Mouse (Mus musculus): ENCODE data around the gene Pdyn. TPM values are rescaled to one million over a fixed set of nuclear protein-coding genes. Genes with fewer than 3 reads are reported as not detected.

Pdyn gene
- polyA plus RNA-seq (2014; fragmentation: Nextera tagmentation; extraction: Ambion mirVana): 1.5 and 1.9 TPM in 2 replicates

- Histone ChIP-seq H3K4me3 (ENCODE audit: low read depth, low read length) (peak within 1 kb of the TSS; percentile 4; the same call in 1 of the 2 replicates), H3K36me3 (ENCODE audit: control insufficient read depth, insufficient read depth, low read length) (no peaks in the 10 kb centered on the region), H3K27ac (ENCODE audit: low read depth, low read length) (no peak within 1 kb of the TSS), H3K4me1 (replicated peaks; ENCODE audit: control insufficient read depth, insufficient read depth, low read length) (0 out of 2 replicates have a peak, but pooled peaks cover 3% of the 10 kb centered on the region), H3K9me3 (ENCODE audit: control insufficient read depth, low read length) (no peaks in the 10 kb centered on the region), H3K27me3 (ENCODE audit: control insufficient read depth, insufficient read depth, low read length) (no peaks in the 10 kb centered on the region; the same call in 1 of the 2 replicates), H3K4me2 (replicated peaks; ENCODE audit: low read depth, low read length) (peak within 1 kb of the TSS; percentile 24), H3K9ac (ENCODE audit: low read depth, low read length) (no peak within 1 kb of the TSS)
- no peak for ATAC-seq (ENCODE audit: low FRiP score)
- DNase-seq (ENCODE audit: low spot score): peak; percentile 48
- WGBS: 10% methylated on average over 20 of the region's 20 CpGs
Measured at GRCm38 (mm10) chr2:129699484-129700158, at the start of gene Pdyn. Pdyn (minus strand) TSS chr2:129699844.

DNA sequence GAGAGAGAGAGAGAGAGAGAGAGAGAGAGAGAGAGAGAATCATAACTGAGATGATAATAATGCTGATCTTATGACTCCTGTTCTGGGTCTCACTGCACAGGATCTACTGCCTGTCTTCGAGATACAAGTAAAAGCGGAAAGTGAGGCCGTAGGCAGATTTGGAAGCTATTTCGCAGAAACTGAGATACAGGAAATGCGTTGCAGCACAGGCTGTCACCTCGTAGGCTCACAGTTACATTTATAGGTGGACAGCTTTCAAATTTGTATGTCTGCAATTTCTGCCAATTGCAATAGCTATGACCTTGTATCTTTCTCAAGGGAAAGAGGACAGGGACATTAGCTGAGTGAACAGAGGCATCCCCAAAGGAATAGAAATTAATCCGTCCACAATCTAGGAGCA, 42.4 kb upstream of the Pdyn start:
- 95% methylated on average over 7 of the region's 7 CpGs for WGBS
- Histone ChIP-seq H3K36me3 (ENCODE audit: control insufficient read depth, insufficient read depth, low read length) (no peaks in the 10 kb centered on the region), H3K9me3 (ENCODE audit: control insufficient read depth, low read length) (no peaks in the 10 kb centered on the region), H3K4me2 (replicated peaks; ENCODE audit: low read depth, low read length) (no peak overlapping the region), H3K27me3 (ENCODE audit: control insufficient read depth, insufficient read depth, low read length) (no peaks in the 10 kb centered on the region), H3K4me3 (ENCODE audit: low read depth, low read length) (no peak overlapping the region), H3K4me1 (replicated peaks; ENCODE audit: control insufficient read depth, insufficient read depth, low read length) (no peaks in the 10 kb centered on the region), H3K27ac (ENCODE audit: low read depth, low read length) (no peak overlapping the region), H3K9ac (ENCODE audit: low read depth, low read length) (no peak overlapping the region)
- ATAC-seq (ENCODE audit: low FRiP score) (no peak), DNase-seq (ENCODE audit: low spot score) (no peak)

- Histone ChIP-seq H3K27ac (ENCODE audit: low read depth, low read length) (no peak overlapping the region), H3K4me2 (replicated peaks; ENCODE audit: low read depth, low read length) (no peak overlapping the region), H3K4me3 (ENCODE audit: low read depth, low read length) (no peak overlapping the region), H3K27me3 (ENCODE audit: control insufficient read depth, insufficient read depth, low read length) (no peaks in the 10 kb centered on the region), H3K36me3 (ENCODE audit: control insufficient read depth, insufficient read depth, low read length) (no peaks in the 10 kb centered on the region), H3K9me3 (ENCODE audit: control insufficient read depth, low read length) (no peaks in the 10 kb centered on the region), H3K9ac (ENCODE audit: low read depth, low read length) (no peak overlapping the region), H3K4me1 (replicated peaks; ENCODE audit: control insufficient read depth, insufficient read depth, low read length) (no peaks in the 10 kb centered on the region)
- ATAC-seq (ENCODE audit: low FRiP score) (no peak), DNase-seq (ENCODE audit: low spot score) (no peak)
- WGBS: 81% methylated on average over 3 of the region's 3 CpGs
Measured at GRCm38 (mm10) chr2:129740515-129740914, 40.9 kb upstream of the Pdyn start.

DNA sequence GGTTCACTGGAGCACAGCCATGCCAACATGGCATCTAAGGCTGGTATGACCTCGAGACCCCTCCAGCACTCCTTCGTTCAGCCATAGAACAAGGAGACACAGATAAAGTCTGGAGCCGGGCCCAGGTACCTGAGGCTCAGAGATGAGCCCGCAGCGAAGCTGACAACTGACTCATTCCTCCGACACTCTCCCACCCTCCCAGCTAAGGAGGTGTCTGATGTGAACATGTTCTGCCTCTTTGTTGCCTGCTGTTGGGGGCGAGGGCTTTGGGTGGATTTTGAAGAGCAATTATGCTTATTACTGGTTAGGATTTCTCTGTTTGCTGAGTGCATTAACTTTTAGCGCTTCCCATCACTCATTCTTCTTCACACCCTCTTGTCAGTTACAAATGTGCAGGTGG, 34.4 kb upstream of the Pdyn start:
- no peak for DNase-seq (ENCODE audit: low spot score)
- no peak for ATAC-seq (ENCODE audit: low FRiP score)
- 80% methylated on average over 8 of the region's 8 CpGs for WGBS

GRCm38 (mm10) chr2:129729681-129730080, 30.0 kb upstream of the Pdyn start:
- Histone ChIP-seq H3K4me1 (replicated peaks; ENCODE audit: control insufficient read depth, insufficient read depth, low read length) (no peaks in the 10 kb centered on the region), H3K4me2 (replicated peaks; ENCODE audit: low read depth, low read length) (no peak overlapping the region), H3K9me3 (ENCODE audit: control insufficient read depth, low read length) (no peaks in the 10 kb centered on the region), H3K36me3 (ENCODE audit: control insufficient read depth, insufficient read depth, low read length) (no peaks in the 10 kb centered on the region), H3K4me3 (ENCODE audit: low read depth, low read length) (no peak overlapping the region), H3K9ac (ENCODE audit: low read depth, low read length) (no peak overlapping the region), H3K27me3 (ENCODE audit: control insufficient read depth, insufficient read depth, low read length) (no peaks in the 10 kb centered on the region), H3K27ac (ENCODE audit: low read depth, low read length) (no peak overlapping the region)
- WGBS: 78% methylated on average over 1 of the region's 1 CpGs
- DNase-seq (ENCODE audit: low spot score) (no peak), ATAC-seq (ENCODE audit: low FRiP score) (no peak)

More for the DNA sequence above, 34.4 kb upstream of the Pdyn start:
- Histone ChIP-seq H3K4me3 (ENCODE audit: low read depth, low read length) (no peak overlapping the region), H3K4me2 (replicated peaks; ENCODE audit: low read depth, low read length) (no peak overlapping the region), H3K27me3 (ENCODE audit: control insufficient read depth, insufficient read depth, low read length) (no peaks in the 10 kb centered on the region), H3K36me3 (ENCODE audit: control insufficient read depth, insufficient read depth, low read length) (no peaks in the 10 kb centered on the region), H3K9ac (ENCODE audit: low read depth, low read length) (no peak overlapping the region), H3K27ac (ENCODE audit: low read depth, low read length) (no peak overlapping the region), H3K9me3 (ENCODE audit: control insufficient read depth, low read length) (no peaks in the 10 kb centered on the region), H3K4me1 (replicated peaks; ENCODE audit: control insufficient read depth, insufficient read depth, low read length) (no peaks in the 10 kb centered on the region)

- H3K27me3 ChIP-seq (ENCODE audit: control insufficient read depth, insufficient read depth, low read length): no peaks in the 10 kb centered on the region
- no peak overlapping the region for H3K27ac ChIP-seq (ENCODE audit: low read depth, low read length)
- no peaks in the 10 kb centered on the region for H3K36me3 ChIP-seq (ENCODE audit: control insufficient read depth, insufficient read depth, low read length)
- no peaks in the 10 kb centered on the region for H3K9me3 ChIP-seq (ENCODE audit: control insufficient read depth, low read length)
- H3K4me1 ChIP-seq (replicated peaks; ENCODE audit: control insufficient read depth, insufficient read depth, low read length): no peaks in the 10 kb centered on the region
- H3K4me2 ChIP-seq (replicated peaks; ENCODE audit: low read depth, low read length): no peak overlapping the region
- H3K4me3 ChIP-seq (ENCODE audit: low read depth, low read length): no peak overlapping the region
- DNase-seq (ENCODE audit: low spot score): peak; percentile 76
- H3K9ac ChIP-seq (ENCODE audit: low read depth, low read length): no peak overlapping the region
- ATAC-seq (ENCODE audit: low FRiP score): no peak
- 21% methylated on average over 10 of the region's 10 CpGs for WGBS
Measured at GRCm38 (mm10) chr2:129715671-129716070, 16.0 kb upstream of the Pdyn start.

- Histone ChIP-seq H3K9me3 (ENCODE audit: control insufficient read depth, low read length) (no peaks in the 10 kb centered on the region), H3K9ac (ENCODE audit: low read depth, low read length) (no peak overlapping the region), H3K27me3 (ENCODE audit: control insufficient read depth, insufficient read depth, low read length) (no peaks in the 10 kb centered on the region), H3K4me3 (ENCODE audit: low read depth, low read length) (no peak overlapping the region), H3K27ac (ENCODE audit: low read depth, low read length) (no peak overlapping the region), H3K4me2 (replicated peaks; ENCODE audit: low read depth, low read length) (no peak overlapping the region), H3K36me3 (ENCODE audit: control insufficient read depth, insufficient read depth, low read length) (no peaks in the 10 kb centered on the region), H3K4me1 (replicated peaks; ENCODE audit: control insufficient read depth, insufficient read depth, low read length) (no peaks in the 10 kb centered on the region)
- DNase-seq (ENCODE audit: low spot score) (no peak), ATAC-seq (ENCODE audit: low FRiP score) (no peak)
- WGBS: 76% methylated on average over 5 of the region's 5 CpGs
Measured at GRCm38 (mm10) chr2:129713026-129713544, 13.4 kb upstream of the Pdyn start.

- Histone ChIP-seq H3K27me3 (ENCODE audit: control insufficient read depth, insufficient read depth, low read length) (no peaks in the 10 kb centered on the region), H3K9me3 (ENCODE audit: control insufficient read depth, low read length) (no peaks in the 10 kb centered on the region), H3K9ac (ENCODE audit: low read depth, low read length) (no peak overlapping the region), H3K27ac (ENCODE audit: low read depth, low read length) (no peak overlapping the region), H3K4me3 (ENCODE audit: low read depth, low read length) (no peak overlapping the region), H3K4me2 (replicated peaks; ENCODE audit: low read depth, low read length) (no peak overlapping the region), H3K36me3 (ENCODE audit: control insufficient read depth, insufficient read depth, low read length) (no peaks in the 10 kb centered on the region), H3K4me1 (replicated peaks; ENCODE audit: control insufficient read depth, insufficient read depth, low read length) (0 out of 2 replicates have a peak, but pooled peaks cover 3% of the 10 kb centered on the region)
- WGBS: 14% methylated on average over 4 of the region's 4 CpGs
- peak; percentile 77 for DNase-seq (ENCODE audit: low spot score)
- peak; percentile 59; the same call in 1 of the 2 replicates for ATAC-seq (ENCODE audit: low FRiP score)
Measured at GRCm38 (mm10) chr2:129696059-129696458, 3.6 kb downstream of the Pdyn start.

DNA sequence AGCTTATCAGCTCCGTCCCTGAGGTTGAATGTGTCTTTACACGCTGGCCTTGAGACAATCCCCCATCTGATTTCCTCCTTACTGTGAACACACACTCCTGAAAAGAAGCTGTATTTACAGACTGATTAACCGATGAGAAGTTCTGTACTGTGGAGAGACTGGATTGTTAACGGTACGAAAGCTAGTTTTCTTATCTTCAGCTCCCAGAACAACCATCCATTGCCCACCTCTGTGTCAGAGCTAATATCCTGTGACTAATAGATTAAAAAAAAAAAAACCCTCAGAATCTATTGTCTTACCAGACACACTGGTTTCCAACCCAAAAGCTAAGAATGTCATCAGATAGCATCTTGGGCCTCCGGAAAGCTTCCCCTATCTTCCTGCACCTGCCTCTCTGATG, 5.3 kb downstream of the Pdyn start:
- no peak overlapping the region for H3K4me2 ChIP-seq (replicated peaks; ENCODE audit: low read depth, low read length)
- DNase-seq (ENCODE audit: low spot score): no peak
- H3K9ac ChIP-seq (ENCODE audit: low read depth, low read length): no peak overlapping the region
- H3K4me1 ChIP-seq (replicated peaks; ENCODE audit: control insufficient read depth, insufficient read depth, low read length): 0 out of 2 replicates have a peak, but pooled peaks cover under 1% of the 10 kb centered on the region
- H3K27ac ChIP-seq (ENCODE audit: low read depth, low read length): no peak overlapping the region
- 81% methylated on average over 6 of the region's 6 CpGs for WGBS
- H3K27me3 ChIP-seq (ENCODE audit: control insufficient read depth, insufficient read depth, low read length): no peaks in the 10 kb centered on the region
- H3K36me3 ChIP-seq (ENCODE audit: control insufficient read depth, insufficient read depth, low read length): no peaks in the 10 kb centered on the region
- no peak for ATAC-seq (ENCODE audit: low FRiP score)
- H3K4me3 ChIP-seq (ENCODE audit: low read depth, low read length): no peak overlapping the region
- no peaks in the 10 kb centered on the region for H3K9me3 ChIP-seq (ENCODE audit: control insufficient read depth, low read length)

All from hindbrain, embryonic 11.5 days (tissue).